Mouse (Mus musculus): Measurements from ENCODE around the gene Dnm3. TPM values are rescaled to one million over a fixed set of nuclear protein-coding genes. Genes with fewer than 3 reads are reported as not detected.

Gene Dnm3
- 1 to 10 TPM; 4.7 to 6.1 TPM for total RNA-seq (2021)
- long read RNA-seq, experiment 1, partial matches to known transcripts: 2 of 3 reads
- long read RNA-seq, experiment 1, other reads (novel, unspliced or antisense): 1 of 3 reads
- long read RNA-seq, experiment 2, partial matches to known transcripts: 3 of 3 reads
- long read RNA-seq, experiment 2, other reads (novel, unspliced or antisense): 0 of 3 reads

- peak; percentile 90 to 92 for DNase-seq
Observed at GRCm38 (mm10) chr1:162477246-162478209, at the start of gene Dnm3. TSS of gene Dnm3 (minus strand) at chr1:162478034.

GRCm38 (mm10) chr1:162515116-162515515, 37.3 kb upstream of the Dnm3 start:
- no peak for DNase-seq

GRCm38 (mm10) chr1:162510013-162510356, 32.2 kb upstream of the Dnm3 start:
- peak in 1 of 2 experiments; percentile 11 for DNase-seq

GRCm38 (mm10) chr1:162509329-162510012, 31.6 kb upstream of the Dnm3 start:
- DNase-seq: peak; percentile 69 to 83

- DNase-seq: peak in 1 of 2 experiments; percentile 6
Observed at GRCm38 (mm10) chr1:162508211-162509005, 30.6 kb upstream of the Dnm3 start.

GRCm38 (mm10) chr1:162506516-162506915, 28.7 kb upstream of the Dnm3 start:
- no peak for DNase-seq

- no peak for DNase-seq
Observed at GRCm38 (mm10) chr1:162505649-162506048, 27.8 kb upstream of the Dnm3 start.

- peak in 1 of 2 experiments; percentile 16 for DNase-seq
Observed at GRCm38 (mm10) chr1:162476531-162477080, 1.2 kb downstream of the Dnm3 start.

GRCm38 (mm10) chr1:162472949-162473348, 4.9 kb downstream of the Dnm3 start:
- no peak for DNase-seq

GRCm38 (mm10) chr1:162471089-162471488, 6.7 kb downstream of the Dnm3 start:
- no peak for DNase-seq

- peak; percentile 7 to 27 for DNase-seq
Observed at GRCm38 (mm10) chr1:162469752-162470280, 8.0 kb downstream of the Dnm3 start.

- DNase-seq: no peak
Observed at GRCm38 (mm10) chr1:162463676-162464075, 14.2 kb downstream of the Dnm3 start.

- DNase-seq: no peak
Observed at GRCm38 (mm10) chr1:162458711-162459110, 19.1 kb downstream of the Dnm3 start.

GRCm38 (mm10) chr1:162456861-162457260, 21.0 kb downstream of the Dnm3 start:
- DNase-seq: no peak

- no peak for DNase-seq
Observed at GRCm38 (mm10) chr1:162456406-162456805, 21.4 kb downstream of the Dnm3 start.

GRCm38 (mm10) chr1:162453578-162453977, 24.3 kb downstream of the Dnm3 start:
- DNase-seq: peak; percentile 5 to 28

- no peak for DNase-seq
Observed at GRCm38 (mm10) chr1:162453030-162453429, 24.8 kb downstream of the Dnm3 start.

GRCm38 (mm10) chr1:162449161-162449909, 28.5 kb downstream of the Dnm3 start:
- no peak for DNase-seq

GRCm38 (mm10) chr1:162444805-162445204, 33.0 kb downstream of the Dnm3 start:
- DNase-seq: no peak

GRCm38 (mm10) chr1:162439576-162439975, 38.3 kb downstream of the Dnm3 start:
- DNase-seq: no peak

- no peak for DNase-seq
Observed at GRCm38 (mm10) chr1:162436672-162437071, 41.2 kb downstream of the Dnm3 start.

Data from heart, adult 18-20 months (tissue).